Mouse (Mus musculus) liver, postnatal 0 days (tissue): ENCODE measurements at regions not wholly inside any gene's neighbourhood (a gene's known extent, or its start where the extent isn't known, plus 50 kb on each side); places are given as distances from the start of the nearest gene placed in this dataset.
A peak's percentile ranks its signal among the peaks of the same experiment; 100 is the strongest.

Experiments
- CTCF ChIP-seq: sonication (generic); IDR thresholded peaks from 2 replicates; pipeline ENCODE4 v1.5.1; 2016; ENCODE audit warnings: antibody characterized with exemption, low read depth
- EP300 ChIP-seq: IDR thresholded peaks from 2 replicates; pipeline ENCODE4 v1.6.1; 2016; ENCODE audit warnings: antibody characterized with exemption, low read depth, mild to moderate bottlenecking

- peak; percentile 76 for TF ChIP-seq CTCF
- TF ChIP-seq EP300: no peak
Observed at GRCm38 (mm10) chr19:56201007-56201682, 85.8 kb upstream of the Habp2 start.
